Mouse (Mus musculus) gastrocnemius, adult 8-10 months (tissue): Measurements from ENCODE around the gene Slc2a1. TPM values are rescaled to one million over a fixed set of nuclear protein-coding genes. Genes with fewer than 3 reads are reported as not detected.

Source experiments
- DNase-seq, 2 experiments: peaks; one replicate each; pipeline ENCODE4 v3.0.0; 2022; ENCODE audit warnings: low spot score in 2 of 2
- microRNA-seq: library from miRNA; unstranded; fragments of <30 nt; microRNA quantifications from one replicate; pipeline ENCODE4 v1.2.0, GENCODE M21; 2022
- total RNA-seq, 4 experiments: library from RNA; stranded (reverse); gene quantifications; 2 replicates each; pipeline ENCODE4 v1.2.4; 2022

Gene Slc2a1
- total RNA-seq, 4 experiments from 2014 or later: 4.6 to 9.8 (median 5.3) TPM

GRCm38 (mm10) chr4:119177702-119178101, 69.2 kb downstream of the Slc2a1 start:
- DNase-seq: no peak

GRCm38 (mm10) chr4:119178331-119178730, 69.8 kb downstream of the Slc2a1 start:
- DNase-seq: no peak

DNA sequence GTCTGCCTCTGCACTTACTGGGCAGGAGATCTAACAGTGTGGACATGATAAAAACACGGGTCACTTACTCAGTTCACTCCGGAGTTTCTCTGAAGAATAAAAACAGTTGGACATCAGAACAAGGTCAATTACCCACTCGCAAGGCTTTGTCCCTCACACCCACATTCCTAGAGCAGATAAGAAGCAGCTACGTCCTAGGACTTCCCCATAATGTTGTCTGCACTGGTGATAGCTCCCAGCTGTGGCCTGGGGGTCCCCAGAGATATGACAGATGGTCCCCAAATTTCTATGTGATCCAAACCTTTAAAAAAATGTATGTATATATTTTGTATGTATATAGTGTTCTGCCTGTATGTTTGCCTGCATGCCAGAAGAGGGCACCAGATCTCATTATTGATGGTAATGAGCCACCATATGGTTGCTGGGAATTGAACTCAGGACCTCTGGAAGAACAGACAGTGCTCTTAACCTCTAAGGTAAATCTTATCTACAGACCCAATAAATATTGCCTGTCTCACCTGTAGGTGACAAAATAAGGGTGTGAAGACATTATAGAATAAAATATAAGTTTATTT, 71.7 kb downstream of the Slc2a1 start:
- DNase-seq: no peak

DNA sequence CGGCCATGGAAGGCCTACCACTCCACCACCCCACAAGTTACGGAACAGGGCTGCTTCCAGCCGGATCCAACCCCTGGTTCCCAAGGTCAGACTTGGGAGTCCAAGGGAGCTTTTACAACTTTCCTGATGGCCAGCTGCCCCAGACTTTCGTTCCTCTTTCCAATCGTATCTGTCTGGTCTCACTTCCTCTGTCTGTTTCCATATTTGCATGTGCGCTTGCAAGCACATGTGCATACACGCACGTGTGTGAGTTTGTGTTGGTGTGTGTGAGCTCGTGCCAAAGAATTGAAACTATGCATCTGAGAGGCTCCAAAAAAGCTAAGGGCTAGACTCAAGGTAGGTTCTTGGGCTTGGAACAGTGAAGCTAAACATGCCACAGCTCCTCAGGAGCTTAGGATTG, 72.9 kb downstream of the Slc2a1 start:
- DNase-seq: no peak

DNA sequence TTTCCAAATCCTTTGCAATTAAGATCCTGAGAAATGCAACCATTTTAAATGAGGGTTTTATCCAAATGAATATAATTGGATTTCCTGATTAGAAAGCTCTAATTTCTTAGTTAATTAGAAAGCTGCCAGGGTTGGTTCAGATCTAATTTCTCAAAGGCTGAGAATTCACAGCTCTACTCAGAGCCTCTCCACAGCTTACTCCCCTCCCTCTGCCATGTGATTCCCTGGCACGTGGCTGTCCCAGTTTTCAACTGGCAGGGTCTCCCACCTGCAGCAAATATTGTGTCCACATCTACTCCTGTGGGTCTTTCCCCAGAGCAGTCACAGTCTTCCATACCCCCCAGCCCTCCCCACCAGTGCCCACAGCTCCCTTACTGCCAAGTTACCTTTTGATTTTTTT, 75.0 kb downstream of the Slc2a1 start:
- DNase-seq: no peak

GRCm38 (mm10) chr4:119185771-119186170, 77.3 kb downstream of the Slc2a1 start:
- no peak for DNase-seq

Small RNAs within 50 kb of the gene (microRNA-seq; reads per million reads assigned to microRNA genes)
- gene Mir1957a: not detected

Other genes with a start within 250 kb of the Slc2a1 start
- gene Olfr1331, start 244.1 kb upstream of the Slc2a1 start, total RNA-seq: not detected
- gene Olfr1330, start 220.1 kb upstream of the Slc2a1 start, total RNA-seq: not detected
- not detected for gene Olfr1329, start 191.2 kb upstream of the Slc2a1 start, total RNA-seq
- gene Olfr1328, start 170.1 kb upstream of the Slc2a1 start, total RNA-seq: not detected
- gene Lao1, start 147.1 kb upstream of the Slc2a1 start, total RNA-seq: under 1 TPM; 0.17 to 0.24 (median 0.22) TPM
- gene Zfp691, start 65.5 kb downstream of the Slc2a1 start, total RNA-seq: 10 to 100 TPM; 15.2 to 18.5 (median 16.8) TPM
- gene Ermap, start 81.3 kb downstream of the Slc2a1 start, total RNA-seq: not detected
- gene Svbp, start 86.6 kb downstream of the Slc2a1 start, total RNA-seq: 10 to 100 TPM in 2 of 4 experiments, 1 to 10 TPM in 2; 8.7 to 12.2 (median 10.1) TPM
- gene Tmem269, start 109.5 kb downstream of the Slc2a1 start, total RNA-seq: under 1 TPM in 1 of 4 experiments, not detected in 3; 0.24 TPM
- 10 to 100 TPM; 29.7 to 35.6 (median 31.5) TPM for gene AU022252, start 124.0 kb downstream of the Slc2a1 start, total RNA-seq
- gene P3h1, start 124.2 kb downstream of the Slc2a1 start, total RNA-seq: 10 to 100 TPM; 10.6 to 12.0 (median 11.1) TPM
- gene Cldn19, start 146.7 kb downstream of the Slc2a1 start, total RNA-seq: 1 to 10 TPM in 2 of 4 experiments, under 1 TPM in 2; 0.46 to 1.1 (median 0.95) TPM
- gene Ybx1, start 185.9 kb downstream of the Slc2a1 start, total RNA-seq: 100 to 1,000 TPM; 604 to 694 (median 660) TPM
- 10 to 100 TPM in 1 of 4 experiments, 1 to 10 TPM in 3; 6.3 to 10.0 (median 7.4) TPM for gene Ppih, start 211.8 kb downstream of the Slc2a1 start, total RNA-seq